Mouse (Mus musculus) right cerebral cortex, postnatal 10 days (tissue): ENCODE measurements around the gene Acss3.

Experiments
- DNase-seq, 2 experiments: peaks; one replicate each; pipeline ENCODE4 v3.0.0; 2021; ENCODE audit warnings: low spot score in 2 of 2

Gene Acss3

DNA sequence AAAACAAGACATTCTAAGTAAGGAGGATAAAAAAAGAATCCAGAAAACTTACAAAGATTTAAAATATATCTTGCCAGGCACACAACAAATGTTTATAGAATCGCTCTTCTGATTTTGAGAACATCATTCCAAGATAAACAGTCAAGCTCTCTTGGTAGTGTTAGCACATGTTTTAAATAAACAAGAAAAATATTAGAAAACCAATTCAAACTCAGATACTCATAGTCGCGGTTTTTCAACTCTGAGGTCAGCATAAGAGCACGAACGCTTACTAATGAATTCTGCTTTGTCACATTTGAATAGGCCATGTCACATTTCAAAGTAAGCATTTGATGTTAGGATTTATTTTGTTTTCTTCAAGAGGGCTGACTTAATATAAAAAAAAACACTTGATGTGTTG lies 102.3 kb downstream of the Acss3 start:
- no peak for DNase-seq

DNA sequence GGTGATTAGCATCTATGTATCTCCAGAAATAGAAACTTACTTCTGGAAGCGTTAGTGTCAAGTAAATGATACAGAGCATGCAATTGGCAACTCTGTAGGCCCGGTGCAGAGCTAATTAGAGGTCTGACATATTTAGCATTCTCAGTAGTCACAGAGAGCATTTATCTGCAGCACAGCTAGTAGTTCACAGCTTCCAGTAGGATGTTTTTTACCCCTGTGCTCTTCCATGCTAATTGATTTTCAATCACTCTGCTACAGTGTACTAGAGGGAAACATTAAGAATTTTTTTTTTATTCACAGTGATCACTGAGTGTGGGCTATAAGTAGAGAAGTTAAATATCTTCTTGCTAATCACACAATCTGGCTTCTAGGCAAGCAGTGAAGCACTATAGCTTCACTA lies 112.3 kb downstream of the Acss3 start:
- DNase-seq: no peak

DNA sequence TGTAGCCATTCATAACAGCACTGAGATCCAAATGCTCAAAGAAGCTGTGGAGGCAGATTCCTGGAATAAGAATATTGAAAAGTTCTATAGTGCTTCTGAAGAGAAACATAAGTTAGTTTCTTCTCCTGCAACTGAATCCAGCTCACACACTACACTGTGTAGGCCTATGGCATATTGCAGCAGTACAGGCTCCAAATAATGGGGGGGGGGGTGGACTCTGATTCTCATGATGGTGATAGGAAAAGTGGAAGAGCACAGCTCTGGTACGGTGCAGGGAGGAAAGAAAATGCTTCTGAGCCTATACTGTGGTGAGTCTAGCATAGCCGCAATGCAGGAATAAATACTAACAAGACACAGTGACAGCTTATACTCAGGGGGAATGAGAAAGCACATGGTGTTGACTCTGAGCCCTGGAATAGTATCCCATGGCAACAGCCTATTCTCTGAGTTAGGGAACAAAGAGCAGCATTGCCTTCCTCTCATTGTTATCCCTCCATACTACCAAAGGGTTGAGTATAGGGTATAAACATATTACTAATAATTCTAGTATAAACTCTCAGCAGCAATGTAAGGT lies 125.3 kb downstream of the Acss3 start:
- DNase-seq: no peak

DNA sequence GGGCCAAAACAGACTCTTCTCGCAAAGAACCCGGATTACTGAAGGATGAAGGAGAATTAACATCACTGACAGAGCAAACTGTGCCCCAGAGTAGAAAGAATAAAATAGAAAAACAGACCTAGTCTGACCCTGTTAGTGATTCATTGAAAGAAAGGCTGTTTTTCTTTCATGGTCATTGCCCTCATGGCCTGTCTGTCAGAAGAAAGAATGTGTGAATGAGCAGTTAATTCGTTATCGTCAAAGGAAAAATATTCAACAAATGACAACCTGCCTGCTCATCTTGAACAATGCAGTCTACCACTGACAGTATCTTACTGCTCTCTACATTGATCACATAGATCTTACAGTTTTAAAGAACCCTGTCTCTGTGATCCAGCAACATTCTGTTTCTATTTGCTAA lies 134.0 kb downstream of the Acss3 start:
- no peak for DNase-seq

DNA sequence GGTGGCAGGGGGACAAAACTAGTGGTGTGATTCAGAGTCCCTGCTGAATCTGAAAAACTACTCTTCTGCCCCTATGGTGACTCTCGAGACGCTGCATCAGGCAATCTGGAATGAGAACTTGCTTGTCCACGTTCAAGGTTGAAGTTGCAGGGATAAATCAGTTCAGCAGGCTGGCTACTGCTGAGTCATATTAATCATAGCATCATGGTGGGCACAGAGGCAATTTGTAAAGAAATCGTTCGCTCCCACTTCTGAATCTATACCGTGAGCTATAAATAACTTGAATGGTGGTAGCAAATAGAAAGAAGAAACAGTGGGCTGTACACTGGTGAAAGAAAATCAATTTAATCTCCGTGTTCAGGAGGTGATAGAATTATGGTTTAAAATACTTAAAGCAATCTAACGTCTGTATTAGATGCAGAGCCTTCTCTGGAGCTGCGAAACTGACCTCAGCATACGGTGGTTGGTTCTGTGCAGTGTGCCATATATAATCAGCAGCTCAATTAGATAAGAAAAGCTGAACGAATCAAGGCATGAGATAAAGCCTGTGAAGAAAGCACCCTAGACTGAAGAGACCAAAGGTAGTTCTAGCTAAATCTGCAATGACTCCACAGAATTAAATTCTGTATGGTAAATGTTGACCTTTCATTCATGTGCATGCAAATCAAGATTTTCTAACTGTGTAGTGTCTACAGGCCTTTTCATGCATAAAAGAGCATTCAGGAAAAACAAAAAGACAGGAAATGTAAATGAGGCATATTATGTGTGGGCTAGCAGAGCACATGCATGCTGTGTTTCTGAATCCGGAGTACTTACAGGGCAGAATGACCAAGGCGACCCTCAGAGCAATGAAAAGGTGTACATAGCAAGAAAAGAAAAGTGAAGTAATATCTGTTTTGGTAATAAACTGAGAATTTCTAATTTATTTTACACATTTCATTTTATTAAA lies 148.0 kb downstream of the Acss3 start:
- no peak for DNase-seq

DNA sequence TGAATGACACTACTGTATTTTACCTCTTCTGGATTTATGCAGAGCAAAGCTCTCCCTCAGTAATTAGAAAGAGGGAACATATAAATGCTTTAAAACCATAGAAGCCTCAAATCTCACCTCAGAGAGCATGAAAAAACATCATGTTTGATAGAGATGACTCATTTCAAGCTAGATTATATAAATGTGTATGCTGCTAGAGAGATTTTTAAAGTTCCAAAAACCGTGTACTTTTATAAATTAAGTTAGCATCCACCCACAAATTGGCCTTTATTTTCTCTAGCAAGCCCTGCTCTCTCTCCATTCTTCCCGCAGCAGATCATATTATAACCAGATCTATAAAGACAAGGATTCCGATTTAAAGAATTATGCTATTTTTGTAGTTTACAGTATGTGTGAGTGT lies 164.4 kb downstream of the Acss3 start:
- DNase-seq: no peak

DNA sequence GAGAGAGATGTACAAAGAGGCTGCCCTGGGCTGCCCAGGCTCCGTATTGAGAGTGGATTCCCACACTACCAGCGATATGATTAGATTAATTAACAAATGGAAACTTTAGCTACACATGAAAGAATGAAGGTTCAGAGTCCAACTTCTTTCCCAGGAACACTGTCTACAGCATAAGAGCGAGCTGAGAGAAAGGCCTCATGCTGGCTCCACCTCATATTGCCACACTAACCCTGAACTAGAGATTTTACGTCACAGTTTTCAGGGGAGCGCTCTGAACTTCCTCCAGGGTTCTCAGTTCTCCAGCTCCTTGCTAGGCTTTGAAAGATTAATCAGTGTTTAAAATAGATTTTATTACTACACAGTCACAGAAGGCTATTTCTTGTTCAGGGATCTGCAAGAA lies 182.1 kb downstream of the Acss3 start:
- DNase-seq: no peak

DNA sequence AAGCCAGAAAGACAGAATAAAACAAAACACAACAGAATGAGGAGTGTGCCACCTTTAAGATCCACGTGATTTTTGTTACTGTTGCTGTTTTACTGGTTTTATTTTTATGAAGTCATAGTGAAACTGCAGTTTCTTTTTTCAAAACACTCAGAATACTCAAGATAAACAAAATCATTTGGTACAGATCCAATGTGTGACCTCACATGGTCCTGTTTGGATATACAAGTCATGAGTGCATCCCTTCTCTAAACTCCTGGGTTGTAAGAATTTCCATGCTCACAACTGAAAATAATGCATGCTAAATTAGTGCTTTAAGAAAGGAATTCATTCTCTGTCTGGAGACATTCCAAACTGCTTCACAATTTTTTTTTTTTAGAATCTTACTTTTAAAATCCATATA lies 184.0 kb downstream of the Acss3 start:
- no peak for DNase-seq

DNA sequence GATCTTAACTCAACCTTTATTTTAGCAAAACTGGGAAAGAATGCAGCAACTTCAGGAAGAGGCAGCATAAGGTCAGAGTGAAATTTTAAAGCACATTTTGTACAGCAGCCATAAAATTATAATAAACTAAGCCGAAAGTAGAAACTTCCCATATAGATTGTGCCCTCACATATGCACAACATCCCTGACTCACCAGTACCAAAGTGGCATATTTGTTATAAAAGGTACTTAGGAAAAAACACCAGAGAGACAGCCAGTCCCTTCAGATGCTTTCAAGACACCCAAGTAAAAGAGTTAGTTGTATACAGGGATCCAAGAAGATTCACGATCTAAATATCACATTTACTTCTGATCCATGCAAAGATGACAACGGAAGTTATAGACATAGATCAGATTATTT lies 184.6 kb downstream of the Acss3 start:
- no peak for DNase-seq

DNA sequence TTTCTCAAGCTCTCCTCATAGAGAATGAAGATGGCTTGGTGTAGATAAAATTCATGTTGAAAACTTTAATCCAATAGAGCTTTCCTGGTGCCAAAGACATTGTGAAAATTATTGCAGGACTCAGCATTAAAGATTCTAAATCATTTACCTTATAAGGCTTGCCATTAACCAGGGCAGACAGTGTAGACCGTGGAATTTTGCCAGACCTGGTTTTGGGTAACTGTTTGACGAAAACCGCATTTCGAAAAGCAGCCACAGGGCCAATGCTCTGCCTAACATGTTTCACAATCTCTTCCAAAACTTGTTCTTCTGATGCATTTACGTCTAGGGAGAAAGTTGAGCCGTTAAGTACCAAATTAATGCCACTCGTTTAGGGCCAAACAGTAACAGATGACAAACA lies 186.5 kb downstream of the Acss3 start:
- DNase-seq: no peak

DNA sequence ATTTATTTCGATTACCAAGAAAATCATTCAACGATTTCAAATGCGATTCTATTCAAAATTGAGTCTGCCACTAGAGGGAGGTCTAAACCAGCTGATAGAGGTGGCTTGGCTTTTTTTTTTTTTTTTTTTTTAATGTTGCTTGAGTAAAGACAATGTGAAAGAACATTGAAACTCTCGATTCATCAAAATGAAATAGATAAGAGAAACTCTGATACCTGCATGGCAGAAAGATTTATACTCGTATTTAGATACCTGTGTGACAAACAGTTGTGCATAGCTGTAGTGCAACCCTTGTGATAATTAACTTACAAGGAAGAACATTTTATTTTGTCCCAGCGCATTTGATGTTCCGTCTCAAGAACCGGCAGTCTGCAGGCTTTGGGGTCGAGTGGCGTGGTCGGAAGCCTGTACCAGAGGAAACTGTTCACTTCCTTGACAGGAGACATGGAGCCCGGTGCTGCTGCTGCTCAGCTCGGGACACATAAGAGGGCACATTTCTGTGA lies 190.8 kb downstream of the Acss3 start:
- peak in 1 of 2 experiments; percentile 28 for DNase-seq

DNA sequence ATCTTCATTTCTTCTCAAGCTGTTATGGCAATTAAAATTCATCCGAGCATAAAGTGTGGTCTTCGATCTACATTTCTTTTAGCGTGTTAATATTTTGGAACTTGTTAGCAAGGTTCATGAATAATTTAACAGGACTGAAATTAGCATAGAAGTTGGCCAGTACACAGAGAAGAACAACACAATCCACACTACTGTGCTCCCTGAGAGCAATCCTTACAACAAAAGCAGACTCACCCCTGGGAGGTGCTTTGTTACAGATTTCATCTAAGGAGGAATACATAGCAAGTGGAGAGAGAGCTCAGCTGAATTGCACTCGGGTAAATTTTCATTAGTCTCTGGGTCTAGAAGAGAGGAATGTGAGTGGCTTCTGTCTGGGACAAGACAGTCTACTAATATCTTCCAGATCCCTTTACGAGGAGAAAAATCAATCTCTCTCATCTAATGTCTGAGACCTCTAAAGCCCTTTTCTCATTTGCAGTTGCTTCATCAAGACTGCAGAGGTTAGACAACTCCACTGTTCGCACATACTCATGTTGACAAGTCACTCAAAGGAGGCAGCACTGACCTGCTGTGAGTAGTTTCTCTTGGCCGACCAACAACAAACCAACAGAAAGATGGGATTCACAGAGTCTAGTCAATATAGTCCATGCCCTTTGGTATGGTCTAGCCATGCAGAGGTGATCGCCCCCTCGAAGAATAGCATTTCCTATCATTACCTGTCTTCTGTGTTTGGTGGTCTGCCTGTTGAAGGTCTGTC lies 194.7 kb downstream of the Acss3 start:
- DNase-seq: no peak

DNA sequence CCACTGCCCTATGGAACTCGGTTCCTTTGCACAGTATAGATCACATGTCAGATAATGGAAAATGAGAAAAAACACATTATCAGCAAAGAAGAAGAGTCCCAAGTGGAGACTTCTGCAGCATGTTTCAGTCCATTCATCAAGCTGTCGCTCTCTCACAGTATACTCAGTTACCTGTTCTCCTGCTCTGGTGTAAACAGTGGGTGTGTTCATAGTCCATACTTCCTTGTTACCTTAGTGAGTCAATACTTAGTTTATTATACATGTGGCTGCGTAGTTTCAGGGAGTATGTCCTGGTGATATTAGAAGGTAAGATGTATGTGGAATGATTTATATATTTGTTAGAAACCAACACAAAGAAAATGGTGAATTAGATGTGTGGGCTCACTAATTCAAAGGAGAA lies 198.7 kb downstream of the Acss3 start:
- DNase-seq: no peak

DNA sequence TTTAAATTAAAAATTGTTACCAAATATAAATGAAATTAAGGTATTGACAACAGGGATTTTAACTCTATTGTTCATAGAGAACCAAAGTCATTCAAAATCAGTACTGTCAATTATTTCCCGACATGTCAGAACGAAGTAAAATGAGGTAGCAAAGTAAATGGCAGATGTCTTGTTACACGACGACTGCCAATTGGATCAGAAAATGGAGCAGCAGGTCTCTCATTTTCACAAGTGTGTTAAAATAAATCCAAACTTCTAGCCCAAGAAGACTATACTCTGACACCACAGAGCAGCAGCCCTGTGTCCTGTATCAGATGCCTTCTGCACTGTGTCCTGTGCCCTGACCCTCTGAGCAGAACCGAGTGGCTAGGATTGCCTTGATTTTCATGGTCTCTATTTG lies 199.1 kb downstream of the Acss3 start:
- DNase-seq: no peak

DNA sequence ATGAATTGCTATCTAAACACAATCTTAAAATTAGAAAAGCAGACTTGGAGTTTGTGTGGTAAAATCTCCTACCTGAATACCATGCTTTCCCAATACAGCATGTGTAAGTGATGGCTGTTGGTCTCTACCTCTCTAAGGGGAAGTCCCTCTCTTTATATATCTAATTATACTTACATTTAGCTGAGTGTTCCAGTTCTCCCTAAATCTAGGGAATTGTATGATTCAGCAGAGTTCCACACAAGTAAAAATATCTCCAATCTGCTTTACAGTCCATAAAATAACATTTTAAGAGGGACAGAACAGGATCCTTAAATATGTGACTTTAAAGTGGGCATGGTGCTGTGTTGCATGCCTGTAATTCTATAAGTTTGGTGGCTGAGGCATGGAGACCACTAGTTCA lies 208.6 kb downstream of the Acss3 start:
- DNase-seq: no peak

DNA sequence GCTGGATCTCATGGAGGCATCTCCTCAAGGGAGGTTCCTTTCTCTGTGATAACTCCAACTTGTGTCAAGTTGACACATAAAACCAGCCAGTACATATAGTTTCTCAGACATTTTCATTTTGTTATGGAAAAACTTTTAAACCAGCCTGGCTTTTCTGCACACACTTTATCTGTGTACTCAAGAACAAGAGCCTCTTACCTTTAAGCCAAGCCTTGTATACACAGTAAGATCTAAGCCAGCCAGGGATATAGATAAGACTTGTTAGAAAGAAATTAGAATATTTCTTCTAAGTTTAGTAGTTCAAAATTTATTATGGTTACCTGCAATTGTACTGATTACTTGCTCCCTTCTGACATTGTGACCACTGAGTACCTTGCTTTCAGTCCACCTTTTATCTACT lies 209.2 kb downstream of the Acss3 start:
- no peak for DNase-seq

DNA sequence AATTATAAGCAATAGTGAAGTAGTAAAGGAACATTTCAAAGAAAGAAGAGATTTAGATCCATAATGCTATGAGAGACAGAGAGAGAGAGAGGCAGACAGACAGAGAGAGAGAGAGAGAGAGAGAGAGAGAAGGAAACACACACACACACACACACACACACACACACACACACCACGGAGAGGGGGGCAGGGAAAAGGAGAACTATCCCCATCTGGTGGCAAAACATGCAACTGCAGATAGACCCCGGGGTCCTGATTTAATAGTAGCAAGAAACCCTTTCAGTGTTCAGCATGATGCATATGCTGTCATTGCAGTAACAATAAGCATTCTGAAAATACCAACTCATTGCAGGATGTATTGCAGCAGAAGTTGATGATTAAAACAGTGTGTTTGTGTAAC lies 210.4 kb downstream of the Acss3 start:
- no peak for DNase-seq

DNA sequence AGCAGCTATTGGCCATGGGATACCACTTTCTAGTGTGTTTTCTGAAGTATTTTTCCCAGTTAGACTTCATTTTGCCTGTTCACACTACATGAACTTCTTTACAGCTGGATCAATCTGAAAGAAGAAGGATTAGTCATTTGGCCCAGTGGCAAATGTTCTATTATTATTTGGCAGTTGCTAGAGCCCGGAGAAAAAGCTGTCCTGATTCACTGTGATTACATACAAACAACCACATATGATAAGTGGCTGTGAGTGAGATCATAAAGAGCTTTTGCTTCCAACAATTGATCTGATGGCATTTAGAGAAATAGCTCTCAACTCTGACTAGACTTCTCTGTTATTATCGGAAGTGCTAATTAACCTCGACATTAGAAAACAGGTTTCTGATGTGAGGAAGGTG lies 213.4 kb downstream of the Acss3 start:
- no peak for DNase-seq

DNA sequence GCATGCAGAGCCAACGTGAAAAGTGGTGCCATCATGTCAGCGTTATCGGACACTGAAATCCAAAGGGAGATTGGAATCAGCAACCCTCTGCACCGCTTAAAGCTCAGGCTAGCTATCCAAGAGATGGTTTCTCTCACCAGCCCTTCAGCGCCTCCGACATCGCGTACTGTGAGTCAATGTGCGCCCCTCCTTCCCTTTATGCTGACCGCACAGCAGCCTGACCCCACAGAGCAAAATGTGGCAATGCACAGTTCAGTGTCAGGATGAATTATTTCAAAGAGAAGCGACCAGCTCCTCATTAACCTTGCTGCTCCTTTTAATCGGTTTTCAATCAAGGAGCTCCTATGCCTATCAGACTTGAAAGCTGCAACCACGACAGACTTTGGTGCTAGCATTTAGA lies 227.1 kb downstream of the Acss3 start:
- no peak for DNase-seq
